Mouse (Mus musculus): ENCODE results near the gene Chst8. TPM values are rescaled to one million over a fixed set of nuclear protein-coding genes. Genes with fewer than 3 reads are reported as not detected.

The Chst8 gene
- polyA plus RNA-seq (2014; fragmentation: Illumina TruSeq; extraction: RNeasy Lipid Tissue Mini Kit (QIAGEN cat#74804); ENCODE audit: low read depth, low replicate concordance): not detected

DNA sequence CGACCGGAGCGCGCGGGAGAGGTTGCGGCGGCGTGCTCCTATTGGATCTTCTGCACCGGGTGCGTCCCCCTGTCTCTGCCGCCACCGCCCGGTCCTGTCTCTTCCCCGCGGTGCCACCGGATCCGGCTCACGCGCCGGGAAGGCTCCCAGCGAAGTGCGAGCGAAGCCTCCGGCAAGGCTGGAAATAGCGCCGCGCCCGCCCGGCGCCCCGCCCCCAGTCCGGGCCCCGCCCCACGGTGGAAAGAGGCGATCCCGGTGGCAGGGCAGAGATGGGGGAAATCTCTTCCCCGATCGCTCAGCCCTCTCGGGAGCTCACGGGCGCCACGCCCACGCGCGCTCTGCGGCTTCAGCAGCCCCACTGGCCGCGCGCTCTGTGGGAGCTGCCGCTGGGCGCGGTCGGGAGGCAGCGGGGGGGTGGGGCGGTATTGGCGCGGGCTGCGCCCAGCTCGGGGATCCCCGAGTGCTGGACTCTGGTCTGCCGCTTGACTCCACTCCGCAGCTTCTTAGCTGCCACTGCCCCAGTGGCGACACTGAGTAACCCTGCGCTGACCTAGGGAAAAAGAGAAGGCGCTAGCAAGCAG, at the start of gene Chst8:
Chst8 (minus strand) TSS at position 181 of the 581 bp plus-strand sequence.

DNA sequence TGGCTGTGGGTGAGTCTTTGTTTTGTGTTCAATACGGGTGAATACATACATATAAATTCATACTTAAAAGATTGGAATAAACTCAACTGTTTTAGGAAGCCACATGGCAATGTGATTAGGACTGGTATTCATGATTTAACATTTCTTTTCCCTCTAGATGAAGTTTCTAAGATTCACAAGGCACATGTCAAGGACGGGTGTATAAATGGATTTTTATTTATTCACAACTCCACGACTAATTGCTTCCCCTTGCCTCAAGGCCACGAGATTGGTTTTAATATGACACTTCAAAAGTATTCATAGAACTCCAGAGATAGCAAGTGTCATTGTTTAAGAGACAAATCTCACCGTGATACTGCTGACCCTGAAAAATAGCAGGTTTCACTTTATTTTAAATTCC, 155.9 kb downstream of the Chst8 start, which contains the start of gene Kctd15:
Kctd15 (minus strand) TSS at position 101 of the 400 bp plus-strand sequence.

Other genes starting within 250 kb of the Chst8 start
- gene Kctd15, start 156.0 kb downstream of the Chst8 start, polyA plus RNA-seq (2014; fragmentation: Illumina TruSeq; extraction: RNeasy Lipid Tissue Mini Kit (QIAGEN cat#74804); ENCODE audit: low read depth, low replicate concordance): 0.18 TPM
- 2.6 TPM for gene Pepd, start 99.7 kb upstream of the Chst8 start, polyA plus RNA-seq (2014; fragmentation: Illumina TruSeq; extraction: RNeasy Lipid Tissue Mini Kit (QIAGEN cat#74804); ENCODE audit: low read depth, low replicate concordance)
- gene Cebpg, start 243.9 kb upstream of the Chst8 start, polyA plus RNA-seq (2014; fragmentation: Illumina TruSeq; extraction: RNeasy Lipid Tissue Mini Kit (QIAGEN cat#74804); ENCODE audit: low read depth, low replicate concordance): 54.8 TPM